Mouse (Mus musculus) inflammation-experienced regulatory T-cells, adult 6 months (primary cell): ENCODE results near the gene Bsn. TPM values are rescaled to one million over a fixed set of nuclear protein-coding genes. Genes with fewer than 3 reads are reported as not detected.
A peak's percentile ranks its signal among the peaks of the same experiment; 100 is the strongest.
"Not testable (repeated sequence)": the region's sequence is repeated elsewhere in the genome, so short reads cannot be mapped to it uniquely, and the experiment has no call there.

Experiments
- ATAC-seq: one replicate; pipeline ENCODE4 v1.8.0; 2017
- polyA plus RNA-seq, 3 experiments: library from polyadenylated mRNA; unstranded; fragments of 100-300 nt; shearing (Covaris generic); gene quantifications; one replicate each; pipeline ENCODE4 v1.2.1; 2017

Gene Bsn
- polyA plus RNA-seq, 3 experiments from 2014 or later, result 0.09 to 0.59 (median 0.38) TPM

DNA sequence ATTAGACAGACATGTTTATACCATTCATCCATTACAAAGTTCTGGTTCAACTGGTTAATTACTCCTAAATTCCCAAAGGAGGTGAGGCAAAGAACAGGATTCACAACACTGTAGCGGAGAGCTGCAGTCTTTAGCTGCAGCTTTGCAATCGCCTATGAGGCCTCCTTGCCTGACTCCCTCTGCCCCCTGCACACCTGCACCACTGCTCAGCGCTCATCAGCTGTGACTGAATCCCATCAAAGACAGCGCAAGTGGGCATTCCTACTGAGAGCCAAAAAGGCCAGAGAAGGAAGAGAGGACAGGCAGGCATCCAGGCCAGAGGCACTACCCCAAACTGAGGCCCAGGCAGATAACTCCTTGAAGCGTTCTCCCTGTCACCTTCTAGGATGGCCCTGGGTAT, 42.6 kb downstream of the Bsn start:
- ATAC-seq, result no peak

DNA sequence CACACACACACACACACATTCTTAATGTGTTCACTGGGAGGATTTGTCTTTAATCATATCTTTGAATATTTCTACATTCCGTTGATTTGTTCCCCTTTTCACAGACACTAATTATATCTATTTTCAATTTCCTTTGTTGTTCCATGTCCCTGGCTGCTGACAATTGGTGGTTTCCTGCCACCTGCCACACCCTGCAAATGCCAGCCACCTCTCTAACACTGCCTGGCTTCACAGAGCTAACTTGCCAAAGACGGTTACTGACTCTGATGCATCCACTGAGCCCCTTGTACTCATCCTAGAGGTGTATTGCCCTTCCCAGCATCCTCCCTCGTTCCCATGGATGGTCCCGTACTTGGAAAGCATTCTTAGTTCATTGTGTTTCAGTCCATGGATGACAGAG, 43.7 kb downstream of the Bsn start:
- ATAC-seq, result peak; percentile 67

DNA sequence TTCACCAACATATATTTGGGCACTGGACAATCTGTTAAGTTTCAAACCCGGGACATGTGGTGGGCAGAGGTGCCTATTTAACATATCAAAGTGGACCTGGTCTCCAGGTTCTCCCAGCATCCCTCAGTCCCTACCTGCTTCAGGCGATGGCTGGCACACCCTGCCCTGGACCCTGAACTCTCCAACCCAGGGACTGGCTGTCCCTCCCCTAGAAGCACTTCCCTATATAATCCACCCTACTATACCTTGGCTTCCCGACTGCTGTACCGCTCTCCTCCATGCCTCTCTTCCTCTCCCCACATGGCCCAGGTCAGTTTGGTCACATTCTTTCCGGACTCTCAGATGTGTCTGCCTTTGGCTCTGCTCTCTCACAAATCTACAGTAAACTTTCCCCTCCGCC, 44.4 kb downstream of the Bsn start:
- no peak for ATAC-seq

DNA sequence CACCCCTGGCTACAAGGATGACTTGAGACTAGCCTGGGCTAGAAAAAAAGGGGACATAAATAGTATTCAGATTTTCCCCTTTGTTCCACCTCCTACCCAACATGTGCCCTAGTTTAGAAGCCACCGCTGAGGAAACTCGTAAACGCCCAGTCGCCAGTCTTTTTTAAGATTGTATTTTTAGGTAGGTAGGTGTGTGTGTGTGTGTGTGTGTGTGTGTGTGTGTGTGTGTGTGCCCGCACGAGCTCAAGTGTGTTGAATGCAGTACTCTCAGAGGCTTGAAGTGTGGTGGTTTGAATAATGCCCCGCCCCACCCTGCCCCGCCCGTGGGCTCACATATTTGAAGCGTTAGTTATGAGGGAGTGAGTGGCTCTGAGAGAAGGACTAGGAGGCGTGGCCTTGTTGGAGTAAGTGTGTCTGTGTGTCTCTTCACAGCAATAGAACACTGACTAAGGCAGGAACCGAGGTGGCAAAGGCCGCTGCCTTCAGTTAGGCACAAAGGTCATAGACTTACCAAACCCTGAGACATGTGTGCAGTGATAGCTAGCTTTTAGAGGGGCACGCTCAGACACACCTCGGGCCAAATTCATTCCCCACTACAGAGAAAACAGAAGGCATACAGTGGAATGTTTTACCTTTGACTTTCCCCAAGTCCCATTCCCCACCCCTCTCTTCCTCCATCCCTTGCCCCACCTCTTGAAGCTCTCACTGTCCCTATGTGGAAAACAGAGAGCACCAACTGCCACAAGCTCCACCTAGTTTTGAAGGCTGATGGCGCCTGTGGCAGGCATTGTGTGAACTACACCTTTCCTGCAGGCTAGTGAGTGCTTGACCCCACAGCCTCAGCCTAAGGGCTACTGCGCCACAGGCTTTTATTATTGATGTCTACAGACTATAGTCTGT, 45.6 kb downstream of the Bsn start:
- ATAC-seq, result peak; percentile 21

DNA sequence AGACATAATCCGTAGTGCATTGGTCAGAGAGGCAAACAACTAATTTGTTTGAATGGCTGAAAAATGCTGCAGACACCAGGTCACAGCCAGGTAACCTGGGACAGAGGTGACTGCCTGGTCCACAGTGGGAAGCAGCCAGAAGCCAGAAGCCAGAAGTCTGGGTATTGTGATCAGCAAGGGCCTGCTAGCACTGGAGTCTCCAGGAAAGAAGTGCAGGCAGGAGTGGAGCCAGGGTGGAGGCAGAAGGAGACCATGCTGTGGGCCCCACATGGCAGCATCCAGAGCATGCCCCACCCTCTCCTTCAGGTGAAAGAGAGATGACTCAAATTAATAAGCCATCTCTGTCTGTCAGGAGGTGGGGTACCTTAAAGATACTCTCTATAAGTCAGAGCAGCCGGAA, 46.7 kb downstream of the Bsn start:
- ATAC-seq, result no peak

DNA sequence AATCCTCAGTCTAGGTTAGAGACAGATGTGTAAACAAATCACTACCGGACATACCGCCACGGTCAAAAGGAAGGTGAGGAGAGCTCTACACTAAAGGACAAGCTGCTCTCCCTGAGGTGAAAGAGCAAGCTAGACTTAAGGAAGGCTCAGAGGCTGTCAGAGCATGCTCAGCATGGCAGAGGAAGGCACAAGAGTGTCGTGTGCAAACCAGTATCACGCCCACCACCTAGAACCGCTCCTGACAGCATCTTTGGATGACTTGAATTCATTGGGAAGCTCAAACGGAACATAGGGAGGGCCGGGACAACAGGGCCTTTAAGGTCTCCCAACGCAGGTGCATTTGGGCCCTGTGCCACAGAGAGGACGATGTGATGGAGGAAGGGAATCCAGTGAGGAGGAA, 48.8 kb downstream of the Bsn start:
- no peak for ATAC-seq

DNA sequence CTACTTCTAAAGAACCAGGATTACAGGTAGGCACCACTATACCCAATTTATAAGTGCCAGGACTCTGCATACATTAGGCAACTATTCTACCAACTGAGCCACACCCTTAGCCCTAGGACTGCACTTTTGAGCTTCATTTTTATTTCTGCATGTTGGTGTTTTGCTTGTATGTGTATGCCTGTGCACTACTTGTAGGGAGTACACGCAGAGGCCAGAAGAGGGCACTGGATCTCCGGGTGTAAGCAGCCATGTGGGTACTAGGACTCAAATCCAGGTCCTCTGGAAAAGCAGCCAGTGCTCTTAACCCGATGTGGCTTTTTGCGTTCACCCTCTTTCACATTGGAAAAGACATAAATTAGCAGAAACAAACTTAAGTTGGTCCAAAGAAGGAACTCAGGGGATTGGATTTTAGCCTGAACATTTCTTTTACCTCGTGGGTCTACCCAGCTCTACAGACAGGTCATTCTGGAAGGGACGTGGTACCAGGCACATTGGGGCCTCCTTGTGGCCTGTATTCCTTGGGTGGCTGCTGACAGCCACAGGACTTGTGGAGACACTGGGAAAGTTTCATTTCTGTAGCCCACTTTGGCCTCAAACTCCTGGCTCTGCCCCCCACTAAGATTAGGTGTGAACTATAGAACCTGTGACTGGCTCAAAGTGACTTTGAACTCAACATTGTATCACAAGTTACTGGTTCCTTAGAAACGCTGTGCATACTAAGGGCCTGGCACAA, 50.1 kb downstream of the Bsn start:
- ATAC-seq, result no peak

DNA sequence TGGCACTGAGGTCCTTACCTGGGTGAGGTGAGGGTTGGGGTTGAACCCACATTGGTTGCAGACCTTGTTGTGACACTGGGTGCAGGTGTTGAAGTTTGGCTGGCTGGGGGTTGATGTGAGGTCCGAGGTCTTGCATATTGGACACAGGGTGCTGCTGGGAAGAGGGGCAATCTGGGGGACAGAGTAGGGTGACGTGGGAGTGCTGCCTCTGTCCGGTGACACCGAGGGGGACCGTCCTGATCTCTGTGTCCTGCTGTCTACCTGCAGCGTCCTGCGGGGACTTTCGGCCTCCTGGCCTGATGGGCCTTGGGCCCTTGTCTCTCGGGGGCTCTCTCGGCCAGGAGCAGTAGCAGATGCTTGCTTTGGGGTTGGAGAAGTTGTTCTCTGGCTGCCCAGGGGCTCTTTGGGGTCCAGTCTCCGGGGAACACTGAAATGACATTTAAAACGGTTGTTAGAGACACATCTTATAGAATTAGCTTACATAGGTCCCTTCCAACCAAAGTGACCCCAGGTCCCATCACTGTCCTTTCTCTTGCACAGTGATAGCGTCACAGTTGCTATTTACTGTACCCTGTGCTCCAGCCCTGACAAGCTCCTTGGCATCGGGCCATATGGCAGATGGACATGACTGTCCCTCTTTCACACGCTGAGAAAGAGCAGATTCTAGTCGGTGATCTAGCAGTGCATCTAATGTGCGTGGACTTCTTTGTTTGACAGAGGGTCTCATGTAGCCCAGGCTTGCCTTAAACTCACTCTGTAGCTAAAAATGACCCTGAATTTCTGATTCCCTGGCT, 50.8 kb downstream of the Bsn start:
- ATAC-seq, result no peak

DNA sequence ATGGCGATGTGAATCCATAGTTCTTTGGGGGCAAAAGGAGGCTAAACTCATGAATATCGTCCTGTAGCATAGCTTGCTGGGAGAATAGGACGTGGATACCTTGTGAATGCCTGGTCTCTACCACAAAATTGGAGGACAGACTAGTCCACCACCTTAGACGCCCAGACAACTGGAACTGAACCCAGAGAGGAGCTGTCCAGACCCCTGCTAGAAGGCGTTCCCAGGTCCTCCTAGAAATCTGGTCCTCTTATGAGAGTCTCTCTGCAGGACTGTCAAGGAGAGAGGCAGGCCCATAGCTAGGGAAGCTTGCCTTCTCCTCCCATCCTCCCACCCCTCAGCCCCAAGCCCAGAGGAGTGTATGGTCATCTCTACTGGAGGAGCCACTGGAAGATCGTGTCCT, 52.1 kb downstream of the Bsn start:
- ATAC-seq, result no peak

DNA sequence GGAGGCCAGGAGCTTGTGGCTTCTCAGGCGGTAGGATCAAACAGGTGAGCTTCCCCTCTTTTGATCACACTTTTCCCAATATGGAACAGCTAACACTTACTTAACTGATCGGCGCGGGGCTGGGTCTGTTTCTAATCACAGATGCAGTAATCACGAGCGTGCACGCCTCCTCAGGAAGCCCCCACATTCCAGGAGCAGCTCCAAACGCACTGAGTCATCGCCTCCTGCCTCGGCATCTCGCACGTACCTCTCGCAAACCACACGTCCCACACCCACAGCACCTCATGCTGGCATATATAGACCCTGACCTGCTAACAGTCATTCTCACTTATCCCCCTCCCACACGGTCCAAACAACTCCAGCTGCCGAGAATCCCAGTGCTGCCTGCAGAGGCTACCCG, 52.7 kb downstream of the Bsn start:
- ATAC-seq, result no peak

DNA sequence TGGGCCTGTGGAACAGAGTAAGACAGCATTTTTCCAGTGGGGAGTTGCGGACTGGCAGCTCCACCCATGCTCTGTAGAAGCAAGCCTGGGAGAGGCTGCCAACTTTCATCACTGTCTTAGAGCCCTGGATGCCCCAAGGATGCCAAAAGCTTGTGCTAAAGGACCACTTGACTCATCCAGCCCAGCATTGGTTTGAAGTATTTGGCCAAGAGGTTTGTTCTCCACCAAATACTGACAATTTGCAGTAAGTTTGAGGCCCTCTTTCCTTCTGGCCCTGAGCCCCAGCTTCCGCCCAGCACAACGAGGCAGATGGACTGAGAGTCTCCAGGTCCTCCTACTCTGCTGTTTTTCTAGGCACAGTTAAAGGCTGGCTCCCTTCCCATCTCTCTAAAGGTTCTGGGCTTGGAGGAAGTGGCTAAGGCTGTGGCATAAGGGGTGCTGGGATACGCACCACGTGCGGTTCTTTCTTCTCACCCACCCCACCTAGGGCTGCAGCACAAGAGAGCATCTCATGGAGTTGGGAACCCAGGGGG, 53.2 kb downstream of the Bsn start:
- no peak for ATAC-seq

DNA sequence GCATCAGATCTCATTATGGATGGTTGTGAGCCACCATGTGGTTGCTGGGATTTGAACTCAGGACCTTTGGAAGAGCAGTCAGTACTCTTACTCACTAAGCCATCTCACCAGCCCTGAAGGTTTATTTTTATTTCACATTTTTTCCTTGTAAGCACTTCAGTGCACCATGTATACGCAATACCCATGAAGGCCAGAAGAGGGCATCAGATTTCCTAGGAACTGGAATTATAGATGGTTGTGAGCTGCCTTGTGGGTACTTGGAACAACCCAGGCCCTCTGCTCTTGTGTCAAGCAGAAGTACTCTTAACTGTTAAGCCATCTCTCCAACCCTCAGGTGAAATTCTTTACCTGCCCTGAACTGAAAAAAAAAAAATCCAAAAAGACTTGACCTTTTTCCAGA, 54.0 kb downstream of the Bsn start:
- ATAC-seq, result no peak

DNA sequence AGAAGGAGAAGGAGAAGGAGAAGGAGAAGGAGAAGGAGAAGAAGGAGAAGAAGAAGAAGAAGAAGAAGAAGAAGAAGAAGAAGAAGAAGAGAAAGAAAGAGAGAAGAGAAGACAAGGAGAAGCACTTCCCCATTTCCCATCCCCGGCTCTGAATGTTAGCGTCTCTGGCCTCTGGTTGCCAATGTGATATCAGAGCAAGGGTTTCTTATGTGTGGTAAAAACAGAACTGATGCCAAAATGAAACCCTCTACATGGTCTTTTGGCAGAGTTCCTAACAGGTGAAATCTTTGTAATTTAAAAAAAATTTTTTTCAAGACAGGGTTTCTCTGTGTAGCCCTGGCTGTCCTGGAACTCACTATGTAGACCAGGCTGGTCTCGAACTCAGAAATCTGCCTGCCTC, 54.5 kb downstream of the Bsn start:
- ATAC-seq, result not testable (repeated sequence)

DNA sequence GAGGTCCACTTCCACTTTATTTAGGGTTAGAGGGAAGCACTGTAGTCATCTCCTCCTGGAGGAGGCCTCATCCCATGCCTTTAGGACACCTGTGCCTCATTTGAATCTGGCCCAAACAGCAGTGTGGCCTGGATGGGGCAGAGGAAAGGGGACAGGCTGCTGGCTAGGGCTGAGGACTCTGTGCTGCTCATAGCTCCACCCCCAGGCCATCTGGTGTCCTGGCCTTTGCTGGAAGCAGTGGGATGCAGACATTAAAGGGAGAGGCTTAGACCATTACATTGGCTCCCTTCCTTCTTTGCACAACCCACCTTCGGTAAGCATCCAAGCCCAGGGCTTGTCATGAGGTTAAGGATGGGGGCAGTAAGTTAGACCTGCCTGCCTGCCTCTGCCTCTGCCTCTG, 56.7 kb downstream of the Bsn start:
- ATAC-seq, result no peak

DNA sequence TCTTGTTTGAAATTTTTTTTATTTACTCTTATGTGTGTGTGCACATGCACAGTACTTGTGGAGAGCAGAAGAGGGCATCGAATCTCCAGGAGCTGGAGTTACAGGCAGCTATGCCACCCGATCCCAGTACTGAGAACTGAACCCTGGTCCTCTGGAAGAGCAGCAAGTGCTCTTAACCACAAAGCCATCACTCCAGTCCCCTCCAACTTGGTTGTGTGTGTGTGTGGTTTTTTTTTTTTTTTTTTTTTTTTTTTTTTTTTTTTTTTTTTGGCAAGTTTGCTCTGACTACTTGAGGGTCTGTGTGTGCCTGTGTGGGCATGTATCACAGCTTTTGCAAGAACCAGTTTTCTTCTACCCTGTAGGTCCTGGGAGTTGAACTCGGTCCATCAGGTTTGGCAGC, 57.8 kb downstream of the Bsn start:
- no peak for ATAC-seq

DNA sequence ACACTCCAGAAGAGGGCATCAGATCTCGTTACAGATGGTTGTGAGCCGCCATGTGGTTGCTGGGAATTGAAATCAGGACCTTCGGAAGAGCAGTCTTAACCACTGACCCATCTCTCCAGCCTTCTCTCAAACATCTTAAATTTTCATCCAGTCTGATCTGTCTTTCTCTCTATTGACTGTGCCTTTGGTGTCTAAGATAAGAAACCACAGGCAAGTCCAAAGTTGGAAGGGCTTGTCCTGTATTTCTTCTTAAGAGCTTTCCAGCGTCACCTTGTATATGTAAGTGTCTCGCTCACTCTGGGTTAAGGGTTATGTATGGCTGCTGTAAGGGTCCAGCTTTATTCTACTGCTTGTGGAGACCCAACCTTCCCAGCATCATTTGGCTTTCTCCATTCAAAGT, 58.7 kb downstream of the Bsn start:
- no peak for ATAC-seq

DNA sequence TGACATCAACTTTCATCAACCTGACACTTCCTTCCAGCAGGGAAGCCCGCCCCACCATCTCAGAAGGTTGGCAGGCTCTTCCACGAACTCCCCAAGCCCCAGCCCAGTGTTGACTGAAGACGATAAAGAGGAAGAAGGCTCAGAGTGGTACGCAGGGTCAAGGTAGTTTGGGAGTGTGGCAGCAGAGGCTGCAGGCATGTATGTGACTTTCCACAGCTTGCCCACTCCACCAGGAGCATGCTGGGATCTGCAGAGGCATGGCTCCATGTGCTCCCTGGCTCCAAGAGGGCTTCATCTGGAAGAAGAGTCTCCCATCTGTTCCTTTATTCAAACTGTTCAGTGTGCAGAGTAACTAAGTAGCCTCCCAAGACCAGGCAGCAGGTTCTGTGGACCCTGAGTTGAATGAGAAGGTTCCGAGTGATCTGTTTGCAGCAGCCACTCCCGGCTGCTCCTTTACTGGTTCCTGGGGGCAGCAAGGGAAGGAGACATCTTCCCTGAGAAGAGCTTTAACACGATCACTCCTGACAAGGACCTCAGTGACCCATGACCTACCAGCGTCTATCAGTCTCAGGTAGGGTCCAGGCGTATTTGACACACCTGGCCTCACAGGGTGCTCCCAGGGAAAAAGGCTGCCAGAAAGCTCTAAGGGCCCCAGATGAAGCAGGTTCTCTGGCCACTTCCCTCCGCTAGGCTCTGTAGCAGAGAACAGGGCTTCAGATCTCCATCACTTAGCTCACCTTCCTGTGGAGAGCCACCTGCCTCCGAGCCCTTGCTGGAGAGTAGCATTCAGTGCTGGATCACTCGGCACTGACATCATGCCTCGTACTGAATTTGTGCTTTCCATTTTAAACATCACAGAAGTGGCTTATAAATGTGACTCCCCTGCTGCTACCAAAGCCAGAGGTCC, 60.9 kb downstream of the Bsn start:
- no peak for ATAC-seq

DNA sequence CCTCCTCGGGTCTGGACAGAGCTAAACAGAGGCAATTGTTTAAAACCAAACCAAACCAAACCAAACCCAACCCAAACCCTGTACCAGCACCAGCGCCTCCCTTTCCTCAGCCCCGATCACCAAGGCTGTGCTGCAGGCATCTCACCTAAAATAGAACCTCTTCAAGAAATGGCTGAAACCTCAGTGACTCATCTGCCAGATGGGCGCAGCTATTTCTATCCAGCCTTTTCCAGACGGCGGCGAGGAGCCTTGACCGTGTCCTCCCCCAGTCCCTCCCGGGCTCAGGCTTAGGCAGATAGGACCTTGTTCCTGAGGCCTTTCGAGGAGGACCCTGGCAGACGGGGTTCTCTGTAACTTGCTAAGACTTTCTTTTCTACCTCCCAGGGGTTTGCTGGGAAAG, 61.9 kb downstream of the Bsn start:
- ATAC-seq, result no peak

DNA sequence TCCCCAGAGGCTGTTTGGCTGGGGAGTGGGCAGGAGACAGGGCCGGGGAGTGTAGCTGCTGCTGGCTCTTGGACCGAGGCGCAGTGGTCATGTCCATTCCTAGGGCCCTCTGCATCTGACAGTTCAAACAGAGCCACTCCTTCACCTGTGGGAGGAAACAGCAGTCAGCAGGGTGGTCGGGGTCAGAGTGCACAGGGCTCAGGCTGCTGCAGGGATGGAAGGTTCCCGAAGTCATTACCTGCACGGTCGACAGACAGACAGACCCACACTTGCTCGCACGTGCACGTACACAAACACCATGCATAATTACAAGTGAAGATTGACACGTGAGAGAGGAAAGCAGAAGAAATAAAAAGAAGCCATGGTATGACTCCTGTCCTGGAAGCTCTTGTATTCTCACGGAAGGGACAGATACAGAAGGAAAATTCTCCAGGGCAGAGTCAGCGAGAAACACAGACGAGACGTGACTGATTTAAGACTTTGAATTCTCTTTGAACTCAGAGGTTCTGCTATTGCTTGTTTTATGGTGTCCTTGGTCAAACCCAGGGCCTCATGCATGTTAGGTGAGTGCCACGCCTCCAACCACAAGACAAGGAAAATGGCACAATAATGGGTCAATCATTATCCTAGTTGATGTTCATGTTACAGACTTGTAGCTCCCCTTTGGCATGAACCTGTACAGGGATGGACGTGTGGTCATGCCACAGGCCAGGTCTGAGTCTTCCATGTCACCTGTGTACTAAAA, 63.6 kb downstream of the Bsn start:
- no peak for ATAC-seq

DNA sequence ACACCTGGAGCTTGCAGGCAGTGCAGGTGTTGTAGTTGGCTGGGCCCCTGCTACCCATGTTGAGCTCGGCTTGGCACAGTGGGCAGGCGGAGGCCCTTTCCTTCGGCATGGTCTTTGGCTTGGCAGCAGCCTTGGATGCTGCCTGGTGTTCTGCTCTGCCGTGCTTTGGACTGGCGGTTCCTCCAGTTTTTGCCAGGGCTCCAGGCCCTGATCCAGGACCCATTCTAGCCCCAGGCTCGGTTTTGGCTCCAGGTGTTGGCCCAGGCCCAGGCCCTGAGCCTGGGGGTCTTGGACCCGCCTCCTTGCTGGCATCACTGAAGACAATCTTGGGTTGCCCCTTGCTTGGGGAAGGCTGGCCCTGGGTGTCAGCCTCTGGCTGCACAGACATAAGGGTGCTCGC, 64.5 kb downstream of the Bsn start:
- no peak for ATAC-seq

DNA sequence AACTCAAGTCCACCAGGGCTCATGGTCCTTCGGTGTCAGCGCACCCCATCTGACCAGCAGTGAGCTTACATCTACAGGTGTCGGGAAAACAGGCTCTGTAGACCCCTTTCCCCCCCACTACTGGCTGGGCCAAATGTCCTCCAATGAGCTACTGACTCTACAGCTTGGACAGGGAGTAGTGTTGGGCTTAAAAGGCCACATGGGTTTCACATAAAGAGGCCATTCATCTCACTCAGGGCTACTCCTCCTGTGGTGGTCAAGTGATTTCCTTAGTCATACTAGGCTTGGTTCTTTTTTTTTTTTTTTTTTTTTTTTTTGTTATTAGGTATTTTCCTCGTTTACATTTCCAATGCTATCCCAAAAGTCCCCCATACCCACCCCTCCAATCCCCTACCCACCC, 66.3 kb downstream of the Bsn start:
- ATAC-seq, result no peak
